Mouse (Mus musculus) splenic B cell, adult 2 months (primary cell): ENCODE data around the gene Jup.

Experiments used
- DNase-seq: peaks from one replicate; pipeline ENCODE4 v3.0.0-alpha.2; 2011; ENCODE audit warnings: low read depth, low spot score
- H3K27me3 ChIP-seq: 2 replicates; pipeline ENCODE4 v1.6.1; 2012; ENCODE audit warnings: mild to moderate bottlenecking, low read length, moderate library complexity, mixed read lengths; ENCODE audit not compliant: control insufficient read depth, poor library complexity, insufficient read depth, severe bottlenecking
- H3K36me3 ChIP-seq: 2 replicates; pipeline ENCODE4 v1.6.1; 2012; ENCODE audit warnings: mild to moderate bottlenecking, low read length, moderate library complexity, mixed read lengths; ENCODE audit not compliant: control insufficient read depth, poor library complexity, insufficient read depth, severe bottlenecking

Jup gene

DNA sequence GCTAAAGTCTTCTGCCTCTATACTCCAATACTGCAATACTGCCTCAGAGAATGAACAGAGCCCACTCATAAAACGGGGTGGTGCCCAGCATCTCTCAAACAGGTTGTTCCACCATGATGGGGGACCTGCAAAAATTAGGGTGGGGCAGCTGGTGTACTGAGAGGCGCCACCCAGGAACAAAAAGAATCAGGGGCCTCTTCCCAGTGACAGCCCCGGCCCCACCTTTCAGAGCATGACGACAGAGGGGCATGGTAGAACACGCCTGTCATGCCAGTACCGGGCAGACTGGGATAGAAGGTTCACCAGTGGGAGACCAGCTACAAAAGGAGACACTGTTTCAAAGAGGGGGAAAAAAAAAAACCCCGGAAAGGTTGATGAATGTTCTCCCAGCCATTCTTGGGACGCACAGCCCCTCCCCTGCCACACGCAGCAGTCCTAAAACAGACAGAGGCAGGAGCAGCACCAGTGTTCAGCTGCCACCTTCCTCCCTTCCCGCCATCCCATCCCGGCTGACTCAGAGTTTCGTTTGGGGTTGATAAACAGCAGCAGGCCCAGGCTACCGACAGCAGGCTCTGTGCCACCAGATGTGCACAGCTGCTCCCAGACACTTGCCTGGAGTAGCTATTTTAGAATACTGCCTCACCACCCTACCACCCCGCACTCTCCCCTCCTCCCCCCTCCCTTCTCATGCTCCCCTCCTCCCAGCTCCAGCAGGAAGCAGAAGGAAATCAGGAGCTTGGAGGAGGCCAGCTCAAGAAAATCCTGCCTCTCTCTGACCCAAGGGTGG, 9.8 kb downstream of the Jup start:
- DNase-seq: no peak
- H3K36me3 ChIP-seq: no peaks in the 10 kb centered on the region
- H3K27me3 ChIP-seq: no peaks in the 10 kb centered on the region

DNA sequence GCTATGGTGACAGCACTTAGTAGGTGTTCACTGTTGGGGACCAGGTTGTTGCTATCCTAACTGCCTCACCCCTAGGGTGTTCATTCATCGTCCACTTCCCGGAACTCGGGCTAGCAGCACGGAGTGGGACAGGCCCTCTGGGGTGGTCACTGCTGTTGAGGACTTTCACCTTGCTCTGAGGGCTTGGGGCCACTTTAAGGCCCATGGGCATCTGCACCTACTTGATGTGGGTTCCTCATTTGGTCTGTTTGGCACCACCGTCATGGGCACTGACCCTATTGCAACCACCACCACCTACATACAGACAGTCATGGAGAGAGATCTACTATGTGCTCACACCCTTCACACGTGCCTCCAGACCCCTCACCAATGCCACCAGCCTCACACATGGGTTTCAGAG, 10.5 kb downstream of the Jup start:
- Histone ChIP-seq H3K27me3 (no peaks in the 10 kb centered on the region), H3K36me3 (no peaks in the 10 kb centered on the region)
- DNase-seq: no peak

DNA sequence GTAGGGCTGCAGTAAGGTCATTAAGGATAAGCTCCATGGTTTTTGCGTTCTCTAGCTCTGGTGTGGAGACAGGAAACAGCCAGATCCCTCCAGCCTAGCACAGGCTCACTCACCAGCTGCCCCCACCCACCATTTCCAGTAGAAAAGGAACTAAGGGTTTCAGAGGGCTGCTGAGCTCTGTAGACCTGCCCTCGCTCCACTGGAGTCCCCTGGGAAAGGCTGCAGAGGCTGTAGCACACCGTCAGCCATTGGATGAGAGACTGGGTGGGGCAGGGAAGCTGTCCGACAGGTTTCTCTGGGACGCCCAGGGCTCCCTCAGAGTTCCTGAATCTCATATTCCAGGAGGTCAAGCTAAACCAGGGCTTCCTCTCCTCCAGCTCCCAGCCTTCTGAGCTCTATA, 11.0 kb downstream of the Jup start:
- DNase-seq: no peak
- Histone ChIP-seq H3K36me3 (no peaks in the 10 kb centered on the region), H3K27me3 (no peaks in the 10 kb centered on the region)

DNA sequence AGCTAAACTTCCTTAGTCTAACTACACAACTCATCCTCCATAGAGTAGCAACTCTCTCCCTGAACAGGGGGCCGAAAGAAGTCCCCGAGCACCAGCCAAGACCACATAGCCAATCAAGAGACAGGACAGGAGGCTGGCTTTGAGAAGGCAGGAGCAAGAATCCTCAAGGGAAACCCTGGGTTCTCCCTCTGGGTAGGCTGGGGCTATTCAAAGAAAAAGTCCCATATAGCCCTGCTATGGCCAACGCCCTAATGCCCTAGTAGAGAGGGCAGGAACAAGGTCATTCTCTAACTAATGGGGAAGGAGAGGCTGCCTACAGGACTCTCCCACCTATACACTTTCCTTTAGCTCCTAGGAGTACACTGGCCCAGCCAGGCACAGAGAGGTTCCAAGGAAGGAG, 12.5 kb downstream of the Jup start:
- H3K27me3 ChIP-seq: no peaks in the 10 kb centered on the region
- H3K36me3 ChIP-seq: no peaks in the 10 kb centered on the region
- DNase-seq: no peak

DNA sequence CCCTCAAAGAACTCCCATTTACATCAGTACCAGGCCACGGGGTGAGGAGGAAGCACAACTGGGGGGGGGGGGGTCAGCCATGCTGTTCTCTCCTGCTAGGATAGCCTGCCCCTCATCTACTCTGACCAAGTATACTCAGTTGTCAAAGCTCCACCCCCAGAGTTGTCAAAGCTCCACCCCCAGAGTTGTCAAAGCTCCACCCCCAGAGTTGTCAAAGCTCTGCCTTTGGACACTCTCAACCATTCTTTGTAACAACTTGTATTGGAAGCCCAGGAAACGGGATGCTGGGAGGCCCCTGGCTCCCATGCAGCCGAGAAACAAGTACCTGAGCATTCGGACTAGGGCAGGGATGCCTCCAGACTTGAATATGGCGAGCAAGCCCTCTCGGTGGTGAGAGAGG, 14.9 kb downstream of the Jup start:
- Histone ChIP-seq H3K27me3 (no peaks in the 10 kb centered on the region), H3K36me3 (no peaks in the 10 kb centered on the region)
- DNase-seq: no peak

DNA sequence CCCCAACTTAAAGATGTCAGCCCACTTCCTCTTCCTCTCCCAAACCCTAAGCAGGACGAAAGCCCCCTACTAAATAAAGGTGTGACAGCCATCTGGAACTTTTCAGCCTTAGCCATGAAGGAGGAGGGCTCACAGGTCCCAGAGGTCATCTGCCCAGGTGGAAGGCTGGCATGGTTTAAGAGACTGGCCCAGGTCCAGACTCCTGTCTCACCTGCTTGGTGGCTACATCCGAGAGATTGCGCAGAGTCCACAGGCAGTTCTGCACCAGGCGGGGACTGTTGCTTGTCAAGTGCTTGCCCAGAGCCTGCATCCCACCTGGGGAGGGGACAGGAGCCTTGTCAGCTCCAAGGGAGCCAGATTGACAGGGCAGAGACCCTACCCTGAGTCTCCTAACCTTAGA, 18.3 kb downstream of the Jup start:
- no peak for DNase-seq
- H3K36me3 ChIP-seq: no peaks in the 10 kb centered on the region
- H3K27me3 ChIP-seq: no peaks in the 10 kb centered on the region

DNA sequence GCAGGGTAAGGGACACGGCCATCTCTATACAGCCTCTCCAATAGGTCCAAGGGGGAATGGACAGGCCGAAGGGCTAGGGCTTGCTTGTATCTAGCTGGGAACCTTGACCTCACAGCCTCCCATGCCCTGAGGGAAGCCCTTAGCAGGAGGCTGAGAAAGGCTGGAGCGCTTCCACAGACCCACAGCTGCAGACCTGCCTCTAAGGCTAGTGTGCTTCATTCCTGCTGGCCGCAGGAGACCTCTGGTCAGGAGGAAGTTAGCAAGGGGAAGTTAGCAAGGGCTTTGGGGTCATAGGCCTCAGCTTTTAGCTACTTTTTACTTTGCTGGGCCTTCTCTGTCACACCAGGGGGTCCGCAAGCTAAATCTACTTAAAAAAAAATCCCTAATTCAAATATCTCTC, 19.1 kb downstream of the Jup start:
- Histone ChIP-seq H3K27me3 (no peaks in the 10 kb centered on the region), H3K36me3 (no peaks in the 10 kb centered on the region)
- DNase-seq: no peak

DNA sequence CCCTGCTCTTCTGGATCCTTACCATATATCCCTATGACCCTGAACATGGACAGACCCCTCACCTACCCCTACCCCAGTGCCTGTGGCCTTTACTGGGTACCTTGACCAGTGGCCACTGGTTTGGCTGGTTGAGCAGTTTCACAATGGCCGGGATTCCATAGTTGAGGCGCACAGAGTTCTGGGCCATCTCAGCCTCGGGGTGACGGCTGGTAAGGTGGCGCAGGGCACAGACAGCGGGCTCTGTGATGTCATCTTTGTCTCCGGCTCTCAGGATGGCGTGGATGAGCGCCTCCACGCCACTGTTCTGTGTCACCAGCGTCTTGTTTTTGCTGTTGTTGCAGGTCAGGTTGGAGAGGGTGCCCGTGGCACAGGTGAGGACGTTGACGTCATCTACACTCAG, 19.6 kb downstream of the Jup start:
- no peak for DNase-seq
- H3K27me3 ChIP-seq: no peaks in the 10 kb centered on the region
- no peaks in the 10 kb centered on the region for H3K36me3 ChIP-seq

DNA sequence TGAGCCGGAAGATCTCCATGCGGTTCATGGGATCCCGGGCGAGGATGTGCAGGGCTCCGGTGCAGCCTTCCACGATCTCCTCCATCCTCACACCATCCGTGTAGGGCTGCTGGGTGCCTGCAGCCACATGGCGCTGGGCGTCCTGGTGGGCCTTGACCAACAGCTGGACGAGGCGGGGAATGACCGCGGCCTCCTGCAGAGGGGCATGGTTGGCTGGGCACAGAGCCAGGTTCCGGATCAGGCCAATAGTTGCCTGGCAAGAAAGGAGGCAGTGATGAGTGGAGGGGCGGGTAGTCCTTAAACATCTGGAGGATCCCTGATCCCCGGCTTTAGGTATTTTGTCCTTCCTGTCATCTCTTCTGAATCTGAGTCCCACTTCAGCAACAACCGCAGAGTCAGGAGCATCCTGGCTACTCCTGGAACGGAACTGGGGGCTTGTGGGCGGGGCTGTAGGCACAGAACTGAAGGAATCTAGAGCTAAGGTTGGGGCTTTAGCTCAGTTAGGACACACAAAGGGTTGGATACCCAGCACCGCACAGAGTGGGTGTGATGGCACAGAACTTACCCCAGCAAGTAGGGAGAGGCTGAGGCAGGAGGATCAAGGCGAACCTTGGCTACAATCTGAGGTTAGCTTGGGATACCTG, 20.7 kb downstream of the Jup start:
- Histone ChIP-seq H3K36me3 (no peaks in the 10 kb centered on the region), H3K27me3 (no peaks in the 10 kb centered on the region)
- no peak for DNase-seq

DNA sequence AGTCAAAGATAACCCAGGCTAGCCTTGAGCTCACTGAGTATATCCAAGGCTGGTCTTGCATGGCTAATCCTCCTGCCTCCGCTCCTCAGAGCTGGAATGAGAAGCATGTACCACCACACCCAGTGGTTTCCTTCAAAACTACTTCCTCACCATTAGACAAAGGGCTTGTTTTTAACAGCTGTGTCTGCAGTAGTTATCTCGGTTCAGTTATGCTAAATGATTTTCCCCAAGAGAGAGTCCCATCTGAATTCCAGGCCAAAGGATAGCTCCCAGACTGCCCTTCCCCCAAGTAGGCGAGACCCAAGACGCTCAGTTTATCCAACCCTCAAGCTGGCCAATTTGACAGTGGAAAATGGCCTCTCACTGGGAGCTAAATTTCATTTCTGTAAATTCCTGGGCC, 21.6 kb downstream of the Jup start:
- no peak for DNase-seq
- H3K27me3 ChIP-seq: no peaks in the 10 kb centered on the region
- H3K36me3 ChIP-seq: no peaks in the 10 kb centered on the region

DNA sequence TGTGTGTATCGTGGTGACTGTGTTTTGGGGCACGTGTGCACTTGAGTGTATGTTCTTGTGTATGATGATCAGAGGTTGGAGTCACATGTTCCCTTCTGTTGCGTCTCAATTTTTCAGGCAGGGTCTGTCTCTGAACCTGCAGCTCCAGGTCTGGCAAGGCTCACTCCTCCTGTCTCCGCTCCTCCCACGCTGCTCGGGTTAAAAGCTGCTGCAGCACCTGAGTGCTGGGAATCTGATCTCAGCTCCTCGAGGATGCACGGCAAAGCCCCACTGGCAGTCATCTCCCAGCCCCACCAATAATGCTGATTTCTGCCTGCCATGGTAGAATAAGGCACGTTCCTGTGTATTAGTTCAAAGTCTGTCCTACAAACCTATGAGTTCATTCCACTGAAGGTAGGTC, 22.4 kb downstream of the Jup start:
- H3K36me3 ChIP-seq: no peaks in the 10 kb centered on the region
- no peaks in the 10 kb centered on the region for H3K27me3 ChIP-seq
- no peak for DNase-seq

DNA sequence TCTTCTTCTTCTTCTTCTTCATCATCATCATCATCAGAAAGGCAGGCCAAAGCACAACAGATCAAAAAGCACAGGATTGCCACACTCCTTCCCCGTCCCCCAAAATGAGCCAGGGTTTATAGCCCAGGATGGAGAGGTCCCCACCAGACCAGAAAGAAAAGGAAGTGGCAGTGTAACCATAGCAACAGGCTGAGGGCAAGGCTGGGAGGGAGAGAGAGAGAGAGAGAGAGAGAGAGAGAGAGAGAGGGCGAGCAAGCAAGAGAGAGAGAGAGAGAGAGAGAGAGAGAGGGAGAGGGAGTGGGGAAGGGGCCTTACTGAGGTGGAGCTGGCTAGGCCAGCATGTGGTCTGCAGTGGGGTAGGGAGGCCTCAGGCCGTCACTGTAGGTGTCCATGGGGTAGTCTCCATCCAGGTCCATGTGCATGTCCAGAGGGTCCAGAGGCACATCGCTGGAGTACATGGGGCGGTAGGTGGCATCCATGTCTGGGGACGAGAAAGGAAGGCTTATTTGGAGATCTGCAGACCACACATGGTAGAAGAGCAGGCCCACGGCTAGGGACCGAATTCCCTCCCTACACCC, 25.5 kb downstream of the Jup start:
- Histone ChIP-seq H3K36me3 (no peaks in the 10 kb centered on the region), H3K27me3 (no peaks in the 10 kb centered on the region)
- no peak for DNase-seq

DNA sequence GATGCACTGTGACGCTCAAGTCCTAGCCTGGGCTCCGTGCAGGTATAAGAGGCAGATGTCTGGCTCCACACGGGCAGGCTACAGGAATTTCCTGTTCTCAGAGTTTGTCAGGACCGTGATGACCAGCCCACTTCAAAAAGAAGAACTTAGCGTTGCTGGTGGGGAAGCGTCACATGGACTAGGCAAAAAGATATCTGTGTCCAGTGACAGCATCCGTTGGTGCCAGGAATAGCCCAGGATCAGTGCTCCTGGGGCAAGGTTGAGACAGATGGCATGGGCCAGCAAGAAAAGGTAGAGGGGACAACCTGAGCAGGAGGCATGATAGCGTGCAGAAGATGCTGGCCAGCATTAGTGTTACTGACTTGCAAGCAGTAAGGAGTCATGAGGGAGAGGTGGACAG, 27.7 kb downstream of the Jup start:
- H3K36me3 ChIP-seq: no peaks in the 10 kb centered on the region
- DNase-seq: no peak
- H3K27me3 ChIP-seq: no peaks in the 10 kb centered on the region

DNA sequence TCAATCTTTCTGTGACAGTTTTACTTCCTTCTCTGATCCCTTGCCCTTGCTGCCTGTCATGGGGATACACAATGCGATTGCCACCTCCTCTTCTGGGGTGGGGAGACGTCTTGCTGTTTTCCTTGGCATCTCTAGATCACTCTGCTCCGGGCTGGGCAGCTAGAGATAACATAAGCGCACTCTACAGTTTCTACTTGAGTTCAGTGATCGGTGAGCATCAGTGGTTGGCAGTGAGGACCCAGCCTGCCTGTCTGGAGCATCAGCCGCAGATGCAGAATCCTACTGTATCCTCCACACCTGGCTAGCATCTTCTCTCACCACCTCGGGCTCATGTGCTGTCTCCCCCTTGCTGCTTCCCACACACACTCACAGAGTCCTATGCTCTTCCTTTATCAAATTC, 28.4 kb downstream of the Jup start:
- no peak for DNase-seq
- H3K27me3 ChIP-seq: no peaks in the 10 kb centered on the region
- H3K36me3 ChIP-seq: no peaks in the 10 kb centered on the region

DNA sequence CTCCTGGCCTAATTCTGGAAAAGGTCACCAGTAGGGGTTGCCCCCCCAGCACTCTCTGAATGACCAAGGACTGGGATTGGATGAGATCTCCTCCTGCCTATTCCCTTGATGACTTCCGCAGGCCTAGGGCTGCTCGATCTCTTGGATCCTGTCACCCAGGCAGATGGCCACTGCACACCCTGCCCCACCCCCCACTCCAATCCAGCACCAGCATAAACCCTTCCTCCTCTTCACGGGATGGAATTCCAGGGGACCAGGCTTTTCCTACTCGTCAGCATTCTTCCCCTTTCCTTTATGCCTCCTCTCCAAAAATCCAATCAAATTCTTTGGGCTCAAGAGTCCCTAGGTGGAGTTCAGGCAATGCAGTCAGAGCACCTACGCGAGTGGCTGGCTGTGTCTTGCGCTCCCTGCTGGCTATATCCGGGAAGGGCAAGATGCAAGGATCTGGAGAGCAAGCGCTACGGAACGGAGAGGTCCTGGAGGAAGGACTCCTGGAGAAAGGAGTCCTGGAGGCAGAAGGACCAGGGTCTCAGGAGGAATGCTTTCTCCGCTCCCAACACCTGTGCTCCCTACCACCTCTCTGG, 34.5 kb downstream of the Jup start:
- Histone ChIP-seq H3K27me3 (no peaks in the 10 kb centered on the region), H3K36me3 (no peaks in the 10 kb centered on the region)
- peak; percentile 66 for DNase-seq
